Mouse (Mus musculus): ENCODE measurements around the gene Slc22a18. TPM values are rescaled to one million over a fixed set of nuclear protein-coding genes. Genes with fewer than 3 reads are reported as not detected.

Gene Slc22a18
- polyA plus RNA-seq, 1 experiment from 2014 or later = 1.6 TPM

DNA sequence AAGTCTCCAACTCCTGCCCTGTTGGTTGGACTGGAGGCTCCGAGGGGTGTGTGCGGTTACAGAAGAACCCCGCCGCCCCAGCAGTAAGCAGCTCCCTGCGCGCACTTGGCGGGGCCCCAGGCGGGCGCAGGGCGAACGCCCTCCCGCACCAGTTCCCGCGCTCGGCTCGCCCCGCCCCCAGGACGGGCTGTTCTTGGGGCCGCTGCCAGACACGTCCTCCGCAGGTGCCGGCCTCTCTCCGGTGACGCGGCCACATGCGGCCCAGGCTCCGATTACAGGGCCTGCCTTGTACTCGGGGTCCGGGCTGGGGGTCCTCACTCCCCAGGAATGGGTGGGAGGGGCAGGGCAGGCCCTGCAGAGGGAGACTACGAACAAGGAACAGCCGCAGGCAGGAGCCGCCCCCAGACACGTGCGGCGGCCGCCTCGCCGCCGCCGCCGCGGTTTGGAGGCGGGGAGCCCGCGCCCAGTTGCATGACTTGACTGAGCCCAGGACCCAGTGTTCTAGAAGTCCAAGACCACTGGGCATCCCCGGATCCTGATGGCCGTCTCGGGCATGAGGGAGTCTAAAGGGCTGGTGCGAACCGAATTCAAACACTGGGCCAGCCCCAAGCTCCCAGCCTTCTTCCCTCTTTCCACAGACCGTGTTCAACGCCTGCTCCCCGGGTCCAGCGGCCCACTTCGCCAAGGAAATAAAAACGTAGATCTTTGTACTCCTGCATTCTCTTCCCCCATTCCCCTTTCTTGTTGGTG, 8.6 kb upstream of the Slc22a18 start:
- Histone ChIP-seq H3K36me3 (no peaks in the 10 kb centered on the region), H3K9ac (peak overlapping the region; percentile 31), H3K27ac (peak overlapping the region; percentile 80), H3K27me3 (no peaks in the 10 kb centered on the region), H3K9me3 (peaks cover 12% of the 10 kb centered on the region), H3K4me1 (peaks cover 35% of the 10 kb centered on the region), H3K4me3 (peak overlapping the region; percentile 17), H3K4me2 (replicated peaks) (peak overlapping the region; percentile 44)
- ATAC-seq (ENCODE audit: insufficient number of reproducible peaks, insufficient read depth, low FRiP score, low TSS enrichment) = peak; percentile 31
- WGBS = 20% methylated on average over 56 of the region's 56 CpGs

- Histone ChIP-seq H3K36me3 (no peaks in the 10 kb centered on the region), H3K4me1 (peaks cover 35% of the 10 kb centered on the region), H3K4me3 (no peak overlapping the region), H3K9ac (no peak overlapping the region), H3K27me3 (no peaks in the 10 kb centered on the region), H3K27ac (peak overlapping the region; percentile 80; the same call in 1 of the 2 replicates), H3K4me2 (replicated peaks) (no peak overlapping the region; the same call in 1 of the 2 replicates), H3K9me3 (peaks cover under 1% of the 10 kb centered on the region; the same call in 1 of the 2 replicates)
- ATAC-seq (ENCODE audit: insufficient number of reproducible peaks, insufficient read depth, low FRiP score, low TSS enrichment) = no peak
- WGBS = 33% methylated on average over 14 of the region's 14 CpGs
Observed at GRCm38 (mm10) chr7:143466099-143466677, 7.3 kb upstream of the Slc22a18 start.

GRCm38 (mm10) chr7:143467714-143468113, 5.8 kb upstream of the Slc22a18 start:
- ATAC-seq (ENCODE audit: insufficient number of reproducible peaks, insufficient read depth, low FRiP score, low TSS enrichment) = no peak
- Histone ChIP-seq H3K4me2 (replicated peaks) (no peak overlapping the region), H3K9me3 (no peaks in the 10 kb centered on the region), H3K27me3 (no peaks in the 10 kb centered on the region), H3K27ac (0 out of 2 replicates have a peak overlapping the region, but pooled peaks have one; percentile 7), H3K9ac (no peak overlapping the region), H3K4me1 (peaks cover 29% of the 10 kb centered on the region), H3K4me3 (no peak overlapping the region), H3K36me3 (no peaks in the 10 kb centered on the region)
- 13% methylated on average over 6 of the region's 6 CpGs for WGBS

- H3K9me3 ChIP-seq = no peaks in the 10 kb centered on the region
- peaks cover 20% of the 10 kb centered on the region for H3K4me1 ChIP-seq
- H3K27ac ChIP-seq = no peak overlapping the region
- ATAC-seq (ENCODE audit: insufficient number of reproducible peaks, insufficient read depth, low FRiP score, low TSS enrichment) = no peak
- H3K4me2 ChIP-seq (replicated peaks) = no peak overlapping the region
- H3K4me3 ChIP-seq = no peak overlapping the region
- 19% methylated on average over 8 of the region's 8 CpGs for WGBS
- no peaks in the 10 kb centered on the region for H3K36me3 ChIP-seq
- H3K9ac ChIP-seq = no peak overlapping the region
- H3K27me3 ChIP-seq = 0 out of 2 replicates have a peak, but pooled peaks cover 3% of the 10 kb centered on the region
Observed at GRCm38 (mm10) chr7:143469946-143470345, 3.6 kb upstream of the Slc22a18 start.

DNA sequence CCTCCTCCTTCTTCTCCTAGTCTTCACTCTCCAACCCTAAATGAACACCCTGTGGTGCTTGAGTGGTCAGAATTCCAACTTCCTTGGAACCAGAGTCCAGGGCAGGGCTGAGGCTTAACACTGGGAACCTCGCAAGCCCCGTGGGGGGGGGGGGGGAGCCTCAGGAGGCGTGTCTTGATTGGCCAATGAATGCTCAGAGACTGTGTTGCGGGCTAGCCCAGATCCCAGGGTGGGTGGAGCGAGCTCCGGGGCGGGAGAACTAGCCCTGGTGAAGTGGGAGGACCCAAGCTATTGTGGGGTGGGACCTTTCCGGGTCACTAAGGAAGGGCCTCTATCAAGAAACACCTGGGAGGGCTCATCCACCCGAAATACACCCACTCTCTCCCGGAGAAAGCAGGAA, 1.3 kb downstream of the Slc22a18 start:
- no peak overlapping the region for H3K9ac ChIP-seq
- no peak for ATAC-seq (ENCODE audit: insufficient number of reproducible peaks, insufficient read depth, low FRiP score, low TSS enrichment)
- no peak overlapping the region for H3K4me2 ChIP-seq (replicated peaks)
- no peak overlapping the region for H3K27ac ChIP-seq
- H3K4me1 ChIP-seq = no peaks in the 10 kb centered on the region
- H3K4me3 ChIP-seq = no peak overlapping the region
- H3K27me3 ChIP-seq = 0 out of 2 replicates have a peak, but pooled peaks cover 3% of the 10 kb centered on the region
- 30% methylated on average over 10 of the region's 10 CpGs for WGBS
- no peaks in the 10 kb centered on the region for H3K36me3 ChIP-seq
- H3K9me3 ChIP-seq = no peaks in the 10 kb centered on the region

DNA sequence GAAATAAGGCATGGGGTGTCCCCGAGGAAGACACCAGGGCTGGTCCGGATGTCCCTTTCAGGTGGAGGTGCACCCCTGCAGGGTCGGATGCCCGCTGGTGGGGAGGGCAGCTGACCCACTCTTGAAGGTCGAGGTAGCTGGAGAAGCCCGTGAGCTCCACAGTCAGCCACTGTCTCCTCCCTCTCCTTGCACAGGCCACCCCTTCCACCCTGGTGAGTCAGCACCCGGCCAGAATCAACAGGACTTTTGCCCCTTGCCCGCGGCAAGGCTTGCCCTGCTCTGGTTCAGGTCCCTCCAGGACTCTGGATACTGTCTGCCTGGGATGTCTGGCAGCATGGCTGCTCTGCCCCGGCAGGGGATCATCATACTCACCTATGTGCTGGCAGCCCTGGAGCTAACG, 2.3 kb downstream of the Slc22a18 start:
- Histone ChIP-seq H3K36me3 (no peaks in the 10 kb centered on the region), H3K4me1 (no peaks in the 10 kb centered on the region), H3K9me3 (no peaks in the 10 kb centered on the region), H3K9ac (no peak overlapping the region), H3K27ac (no peak overlapping the region), H3K4me2 (replicated peaks) (no peak overlapping the region), H3K4me3 (no peak overlapping the region), H3K27me3 (0 out of 2 replicates have a peak, but pooled peaks cover 3% of the 10 kb centered on the region)
- WGBS = 76% methylated on average over 11 of the region's 11 CpGs
- ATAC-seq (ENCODE audit: insufficient number of reproducible peaks, insufficient read depth, low FRiP score, low TSS enrichment) = no peak

GRCm38 (mm10) chr7:143476702-143477335, 3.3 kb downstream of the Slc22a18 start:
- Histone ChIP-seq H3K4me2 (replicated peaks) (no peak overlapping the region), H3K9ac (no peak overlapping the region), H3K27ac (no peak overlapping the region), H3K4me3 (no peak overlapping the region), H3K9me3 (no peaks in the 10 kb centered on the region), H3K4me1 (no peaks in the 10 kb centered on the region), H3K27me3 (0 out of 2 replicates have a peak, but pooled peaks cover 6% of the 10 kb centered on the region), H3K36me3 (no peaks in the 10 kb centered on the region)
- no peak for ATAC-seq (ENCODE audit: insufficient number of reproducible peaks, insufficient read depth, low FRiP score, low TSS enrichment)
- WGBS = 84% methylated on average over 3 of the region's 3 CpGs

DNA sequence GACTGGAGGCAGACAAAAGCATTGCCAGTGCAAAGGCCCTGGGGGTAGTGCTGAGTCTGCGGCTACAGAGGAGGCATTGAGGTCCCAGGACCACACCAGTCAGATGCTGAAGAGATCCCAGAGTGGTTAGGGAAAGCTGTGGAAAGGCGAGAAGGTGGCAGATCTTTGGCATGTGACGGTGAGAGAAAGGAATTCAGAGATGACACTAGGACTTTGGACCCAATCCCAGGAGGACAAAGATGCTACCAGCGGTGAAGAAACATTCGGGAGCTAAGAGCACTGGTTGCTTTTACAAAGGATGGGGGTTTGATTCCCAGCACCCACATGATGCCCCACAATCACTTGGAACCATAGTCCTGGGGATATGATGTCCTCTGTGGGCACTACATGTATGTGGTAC, 4.3 kb downstream of the Slc22a18 start:
- Histone ChIP-seq H3K9me3 (no peaks in the 10 kb centered on the region), H3K4me1 (peaks cover 6% of the 10 kb centered on the region; the same call in 1 of the 2 replicates), H3K9ac (no peak overlapping the region), H3K4me3 (no peak overlapping the region), H3K4me2 (replicated peaks) (no peak overlapping the region), H3K36me3 (no peaks in the 10 kb centered on the region), H3K27ac (no peak overlapping the region), H3K27me3 (0 out of 2 replicates have a peak, but pooled peaks cover 6% of the 10 kb centered on the region)
- no peak for ATAC-seq (ENCODE audit: insufficient number of reproducible peaks, insufficient read depth, low FRiP score, low TSS enrichment)
- 86% methylated on average over 5 of the region's 5 CpGs for WGBS

- no peak for ATAC-seq (ENCODE audit: insufficient number of reproducible peaks, insufficient read depth, low FRiP score, low TSS enrichment)
- H3K27me3 ChIP-seq = 0 out of 2 replicates have a peak, but pooled peaks cover 3% of the 10 kb centered on the region
Observed at GRCm38 (mm10) chr7:143480498-143480897, 7.0 kb downstream of the Slc22a18 start.

DNA sequence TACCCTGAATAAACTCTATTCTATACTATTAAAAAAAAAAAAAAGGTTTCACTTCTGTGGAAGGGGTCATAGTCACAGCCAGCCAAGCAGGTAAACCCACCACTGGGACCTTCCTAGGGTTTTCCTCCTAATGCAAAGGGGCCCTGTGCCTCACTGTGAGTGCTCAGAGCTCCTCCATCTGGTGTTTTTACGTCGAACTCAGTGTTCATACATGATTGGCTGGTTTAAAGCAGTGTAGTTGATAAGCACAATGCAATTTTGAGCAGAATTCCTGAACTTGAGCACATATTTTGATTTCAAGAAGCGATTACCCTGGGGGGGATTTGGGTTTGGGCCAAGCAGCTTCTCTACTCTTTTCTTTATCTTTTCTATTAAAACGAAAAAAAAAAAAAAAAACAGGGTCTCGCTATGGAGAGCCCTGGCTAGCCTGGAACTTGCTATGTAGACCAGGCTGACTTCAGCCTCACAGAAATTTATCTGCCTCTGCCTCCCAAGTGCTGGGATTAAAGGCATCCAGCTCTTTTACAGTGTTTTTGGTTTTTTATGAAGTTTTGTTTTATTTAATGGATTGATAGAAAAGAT, 8.4 kb downstream of the Slc22a18 start:
- Histone ChIP-seq H3K9me3 (no peaks in the 10 kb centered on the region), H3K27ac (no peak overlapping the region), H3K36me3 (no peaks in the 10 kb centered on the region), H3K27me3 (0 out of 2 replicates have a peak, but pooled peaks cover 3% of the 10 kb centered on the region), H3K4me3 (no peak overlapping the region), H3K4me1 (peaks cover 7% of the 10 kb centered on the region; the same call in 1 of the 2 replicates), H3K4me2 (replicated peaks) (no peak overlapping the region), H3K9ac (no peak overlapping the region)
- ATAC-seq (ENCODE audit: insufficient number of reproducible peaks, insufficient read depth, low FRiP score, low TSS enrichment) = no peak
- WGBS = 56% methylated on average over 5 of the region's 5 CpGs

More at GRCm38 (mm10) chr7:143480498-143480897, 7.0 kb downstream of the Slc22a18 start:
- H3K36me3 ChIP-seq = no peaks in the 10 kb centered on the region
- 36% methylated on average over 13 of the region's 13 CpGs for WGBS
- no peak overlapping the region for H3K4me2 ChIP-seq (replicated peaks)
- no peaks in the 10 kb centered on the region for H3K9me3 ChIP-seq
- no peak overlapping the region for H3K4me3 ChIP-seq
- no peak overlapping the region for H3K9ac ChIP-seq
- no peak overlapping the region for H3K27ac ChIP-seq
- H3K4me1 ChIP-seq = peaks cover 7% of the 10 kb centered on the region; the same call in 1 of the 2 replicates

DNA sequence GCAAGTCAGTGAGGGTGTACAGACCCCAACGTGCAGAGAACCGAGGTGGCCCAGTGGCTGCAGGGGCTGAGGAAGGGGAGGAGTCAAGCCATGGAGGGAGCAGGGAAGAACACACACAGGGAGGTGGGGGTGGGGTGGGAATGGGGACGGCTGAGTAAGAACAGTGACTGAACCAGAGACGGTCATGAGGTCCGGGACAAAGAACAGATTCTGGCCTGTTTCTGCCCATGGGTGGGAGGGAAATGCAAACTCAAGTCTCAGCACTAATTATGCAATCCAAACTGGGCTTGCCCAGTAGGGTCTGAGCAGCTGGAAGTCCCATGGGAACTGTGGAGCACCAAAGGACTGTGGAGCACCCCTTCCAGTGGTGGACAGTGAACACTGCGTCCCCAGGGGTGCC, 9.0 kb downstream of the Slc22a18 start:
- Histone ChIP-seq H3K27me3 (0 out of 2 replicates have a peak, but pooled peaks cover 3% of the 10 kb centered on the region), H3K4me1 (peaks cover 7% of the 10 kb centered on the region; the same call in 1 of the 2 replicates), H3K9ac (no peak overlapping the region), H3K27ac (no peak overlapping the region), H3K4me3 (no peak overlapping the region), H3K36me3 (no peaks in the 10 kb centered on the region), H3K4me2 (replicated peaks) (no peak overlapping the region), H3K9me3 (no peaks in the 10 kb centered on the region)
- 6% methylated on average over 6 of the region's 6 CpGs for WGBS
- no peak for ATAC-seq (ENCODE audit: insufficient number of reproducible peaks, insufficient read depth, low FRiP score, low TSS enrichment)
